Comparison of ENCODE assay signal across 8 mouse cellular contexts in the genomic region with DNA sequence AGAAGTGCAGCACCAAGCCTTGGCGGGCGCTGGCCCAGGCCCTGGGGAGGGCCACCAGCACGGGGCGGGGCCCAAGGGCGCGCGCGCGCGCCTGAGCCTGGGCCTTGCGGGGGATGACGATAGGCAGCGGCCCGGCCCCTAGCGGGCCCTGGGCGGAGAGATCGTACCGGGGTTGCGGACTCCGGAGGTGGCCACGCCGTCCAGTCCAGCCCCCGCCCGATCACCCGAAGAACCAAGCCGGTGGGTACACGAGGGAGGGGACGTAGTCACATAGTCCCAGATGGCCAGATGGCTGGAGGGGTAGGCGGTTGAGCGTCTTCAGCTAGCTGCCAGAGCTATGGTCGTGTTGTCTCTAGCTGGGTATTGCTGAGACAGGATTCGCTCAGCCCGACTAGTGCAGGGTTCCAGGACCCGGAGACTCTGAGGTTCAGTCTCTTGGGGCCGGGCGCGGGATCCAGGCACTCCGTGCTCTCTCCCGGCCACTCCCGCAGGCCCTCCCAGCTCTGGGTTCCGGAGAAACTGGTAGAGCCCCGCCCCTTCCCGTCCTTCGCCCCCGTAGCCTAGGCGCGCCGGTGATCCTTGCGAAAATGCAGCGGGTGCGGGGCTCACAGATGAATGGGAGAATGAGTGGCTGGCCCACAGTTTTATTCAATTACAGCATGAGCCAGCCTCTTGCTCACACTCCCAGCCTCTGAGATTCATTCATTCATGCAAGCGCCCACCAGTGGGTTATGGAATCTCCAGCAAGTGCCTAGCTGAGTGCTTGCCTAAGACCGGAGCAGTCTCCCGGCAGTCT. TPM values are rescaled to one million over a fixed set of nuclear protein-coding genes. Genes with fewer than 3 reads are reported as not detected.
DNase-seq lines count a peak whose midpoint lies in the region; ATAC-seq and TF ChIP-seq lines count a peak whose summit lies in the region.

No protein-coding gene starts in this region.

- peak; percentile 53 for TF ChIP-seq POLR2A in lung, adult 2 months (IDR thresholded peaks at IDR 0.05; ENCODE audit: borderline replicate concordance, extremely low read depth, low read depth, low read length)
- TF ChIP-seq POLR2A in olfactory bulb, adult 2 months (IDR thresholded peaks at IDR 0.05; ENCODE audit: insufficient read depth, low read depth, low read length): peak; percentile 29; the same call in 1 of the 2 replicates
- TF ChIP-seq POLR2A in thymus, adult 2 months (IDR thresholded peaks at IDR 0.05; ENCODE audit: control insufficient read depth, extremely low read depth, insufficient read depth, low read length, poor library complexity): 0 out of 2 replicates have a peak, but pooled peaks have one; percentile 11

- no peak for TF ChIP-seq CTCF in lung, adult 2 months (IDR thresholded peaks at IDR 0.05; ENCODE audit: insufficient read depth, low read length)
- no peak for TF ChIP-seq CTCF in olfactory bulb, adult 2 months (IDR thresholded peaks at IDR 0.05; ENCODE audit: insufficient read depth, low read depth, low read length)
- peak; percentile 23; the same call in 1 of the 2 replicates for TF ChIP-seq CTCF in thymus, adult 2 months (IDR thresholded peaks at IDR 0.05; ENCODE audit: borderline replicate concordance, control insufficient read depth, extremely low read depth, insufficient read depth, low read length, poor library complexity)

- H3K27me3 ChIP-seq in forebrain, embryonic 13.5 days: peaks cover 38% of the 10 kb centered on the region
- H3K27me3 ChIP-seq in thymus, adult 2 months (ENCODE audit: control insufficient read depth, insufficient read depth, low read length): no peaks in the 10 kb centered on the region

- H3K4me3 ChIP-seq in forebrain, embryonic 13.5 days: peak overlapping the region; percentile 59
- H3K4me3 ChIP-seq in lung, adult 2 months (replicated peaks; ENCODE audit: extremely low read depth, low read depth, low read length): peak overlapping the region; percentile 92
- H3K4me3 ChIP-seq in olfactory bulb, adult 2 months (ENCODE audit: insufficient read depth, low read depth, low read length): peak overlapping the region; percentile 85
- peak overlapping the region; percentile 74 for H3K4me3 ChIP-seq in thymus, adult 2 months (ENCODE audit: control insufficient read depth, insufficient read depth, low read length)

- peak; percentile 44 for DNase-seq in ES-CJ7 (ENCODE audit: low read depth, low spot score)
- DNase-seq in heart, postnatal 14 days: peak; percentile 89 to 91
- peak; percentile 73 to 74 for DNase-seq in layer of hippocampus, adult 18-20 months (ENCODE audit: low spot score in 2 of 2)
- DNase-seq in lung, adult 2 months: peak; percentile 84
- DNase-seq in thymus, adult 2 months: peak; percentile 74

- peak; percentile 47; the same call in 1 of the 2 replicates for ATAC-seq in cerebellum, adult (ENCODE audit: insufficient number of reproducible peaks, low FRiP score, low TSS enrichment)
- ATAC-seq in forebrain, embryonic 13.5 days: peak; percentile 71

- H3K9ac ChIP-seq in forebrain, embryonic 13.5 days: peak overlapping the region; percentile 79

- H3K4me2 ChIP-seq in forebrain, embryonic 13.5 days: peak overlapping the region; percentile 75

- peak overlapping the region; percentile 40 for H3K27ac ChIP-seq in forebrain, embryonic 13.5 days
- H3K27ac ChIP-seq in olfactory bulb, adult 2 months (ENCODE audit: insufficient read depth, low read depth, low read length): peak overlapping the region; percentile 92
- peak overlapping the region; percentile 66 for H3K27ac ChIP-seq in thymus, adult 2 months (ENCODE audit: control insufficient read depth, insufficient read depth, low read length)

- intact Hi-C loops in heart, postnatal 14 days (cut with DNase I): no loop called here

- under 1% methylated on average over 52 of the region's 54 CpGs for WGBS in forebrain, embryonic 13.5 days
- under 1% methylated on average over 54 of the region's 54 CpGs for WGBS in lung, adult 2 months
- WGBS in olfactory bulb, adult 2 months: under 1% methylated on average over 54 of the region's 54 CpGs
- under 1% methylated on average over 54 of the region's 54 CpGs for WGBS in thymus, adult 2 months

- peaks cover 47% of the 10 kb centered on the region for H3K4me1 ChIP-seq in forebrain, embryonic 13.5 days
- H3K4me1 ChIP-seq in lung, adult 2 months (ENCODE audit: control insufficient read depth, insufficient read depth, low read length): peaks cover 43% of the 10 kb centered on the region
- peaks cover 47% of the 10 kb centered on the region for H3K4me1 ChIP-seq in olfactory bulb, adult 2 months (ENCODE audit: control insufficient read depth, insufficient read depth, low read length)
- H3K4me1 ChIP-seq in thymus, adult 2 months (replicated peaks; ENCODE audit: control insufficient read depth, insufficient read depth, low read length): peaks cover 62% of the 10 kb centered on the region

- H3K9me3 ChIP-seq in forebrain, embryonic 13.5 days (replicated peaks): no peaks in the 10 kb centered on the region

- H3K36me3 ChIP-seq in forebrain, embryonic 13.5 days (ENCODE audit: poor library complexity, severe bottlenecking): no peaks in the 10 kb centered on the region
- no peaks in the 10 kb centered on the region for H3K36me3 ChIP-seq in thymus, adult 2 months (ENCODE audit: control insufficient read depth, insufficient read depth, low read length)

RNA-seq across cellular contexts. Expression of a gene that starts 1.3 kb away (rescaled TPM):
- polyA plus RNA-seq in forebrain, embryonic 13.5 days (2015; fragmentation: Nextera tagmentation; extraction: Ambion mirVana): 6.1 and 6.9 TPM in 2 replicates
- total RNA-seq in heart, postnatal 14 days (2021): 100 to 1,000 TPM; 136 to 143 TPM
- 10 to 100 TPM; 12.9 to 14.1 TPM for total RNA-seq in layer of hippocampus, adult 18-20 months (2021)
- 216 and 256 TPM in 2 replicates for polyA plus RNA-seq in lung, adult 2 months (2012; rRNA removed)
- polyA plus RNA-seq in olfactory bulb, adult 2 months (2012; ENCODE audit: insufficient read depth, insufficient read length, low replicate concordance, missing spikeins): not detected in 2 replicates
- polyA plus RNA-seq in thymus, adult 2 months (2012; rRNA removed): 78.0 and 90.2 TPM in 2 replicates

RNA-seq across cellular contexts. Expression of a gene that starts 20.8 kb away (rescaled TPM):
- polyA plus RNA-seq in forebrain, embryonic 13.5 days (2015; fragmentation: Nextera tagmentation; extraction: Ambion mirVana): 32.7 and 33.8 TPM in 2 replicates
- 10 to 100 TPM; 32.7 to 32.8 TPM for total RNA-seq in heart, postnatal 14 days (2021)
- 10 to 100 TPM; 40.2 to 45.2 TPM for total RNA-seq in layer of hippocampus, adult 18-20 months (2021)
- polyA plus RNA-seq in lung, adult 2 months (2012; rRNA removed): 96.6 and 130 TPM in 2 replicates
- not detected in 2 replicates for polyA plus RNA-seq in olfactory bulb, adult 2 months (2012; ENCODE audit: insufficient read depth, insufficient read length, low replicate concordance, missing spikeins)
- polyA plus RNA-seq in thymus, adult 2 months (2012; rRNA removed): 149 and 164 TPM in 2 replicates

RNA-seq across cellular contexts. Expression of a gene that starts 27.4 kb away (rescaled TPM):
- 124 and 133 TPM in 2 replicates for polyA plus RNA-seq in forebrain, embryonic 13.5 days (2015; fragmentation: Nextera tagmentation; extraction: Ambion mirVana)
- total RNA-seq in heart, postnatal 14 days (2021): 10 to 100 TPM; 91.1 to 94.4 TPM
- 100 to 1,000 TPM; 128 to 129 TPM for total RNA-seq in layer of hippocampus, adult 18-20 months (2021)
- 49.5 and 140 TPM in 2 replicates for polyA plus RNA-seq in lung, adult 2 months (2012; rRNA removed)
- polyA plus RNA-seq in olfactory bulb, adult 2 months (2012; ENCODE audit: insufficient read depth, insufficient read length, low replicate concordance, missing spikeins): not detected in 2 replicates
- polyA plus RNA-seq in thymus, adult 2 months (2012; rRNA removed): 46.7 and 85.4 TPM in 2 replicates

Comparison
In these comparisons a context has a peak if more than half of its experiments do, and no peak if none do; other contexts are left out.
1. Peak in every context shown above with its lines: DNase-seq, ATAC-seq, H3K4me3 ChIP-seq and H3K27ac ChIP-seq.
2. H3K27ac ChIP-seq: peak in every context shown above with its lines; median percentile 92 in olfactory bulb, adult 2 months; 66 in thymus, adult 2 months; 40 in forebrain, embryonic 13.5 days.
3. RNA of a gene that starts 27.4 kb away (polyA plus RNA-seq): 124 to 133 TPM in forebrain, embryonic 13.5 days, 49.5 to 140 TPM in lung, adult 2 months and 46.7 to 85.4 TPM in thymus, adult 2 months; not detected in olfactory bulb, adult 2 months; every median in the first group is over 10 times any median in the second.